Mouse (Mus musculus) C2C12 (cell line): ENCODE measurements around the gene Wwox.

Source experiments
- CTCF ChIP-seq: IDR thresholded peaks from one replicate; pipeline ENCODE4 v1.5.1; 2011; ENCODE audit not compliant: control insufficient read depth, insufficient read depth, insufficient read length
- MYOG ChIP-seq: IDR thresholded peaks from one replicate; pipeline ENCODE4 v1.6.1; 2011; ENCODE audit not compliant: control insufficient read depth, insufficient read length; ENCODE audit errors: extremely low read depth

- TF ChIP-seq CTCF: no peak
- no peak for TF ChIP-seq MYOG
Measured at GRCm38 (mm10) chr8:114670801-114671200, 231.3 kb downstream of the Wwox start.
